Mouse (Mus musculus) liver, adult (tissue): ENCODE measurements at regions not wholly inside any gene's neighbourhood (a gene's known extent, or its start where the extent isn't known, plus 50 kb on each side); places are given as distances from the start of the nearest gene placed in this dataset.

Experiments used
- GATA4 ChIP-seq: IDR thresholded peaks from 2 replicates; pipeline ENCODE4 v1.6.1; 2014; ENCODE audit warnings: mild to moderate bottlenecking, low read length; ENCODE audit not compliant: insufficient replicate concordance

DNA sequence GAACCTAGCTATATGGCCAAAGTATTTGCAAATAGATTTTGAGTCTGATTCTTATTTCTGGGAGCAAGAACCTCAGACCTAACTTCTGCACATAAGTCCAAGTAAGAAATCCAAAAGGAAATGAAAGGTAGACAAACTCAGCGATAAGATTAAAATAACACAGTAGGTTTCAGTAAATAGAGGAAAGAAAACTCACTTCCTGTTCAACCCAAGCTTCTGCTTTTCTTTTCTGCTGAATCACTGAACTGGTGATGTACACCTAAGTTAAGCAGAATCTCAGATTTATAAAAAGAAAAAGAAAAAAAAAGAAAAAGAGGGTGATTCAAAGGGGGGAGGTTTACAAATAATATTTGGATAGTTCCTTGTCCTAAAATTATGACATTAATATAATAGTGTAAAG lies 200.2 kb upstream of the Gm15217 start:
- TF ChIP-seq GATA4, result no peak

- TF ChIP-seq GATA4, result 0 out of 2 replicates have a peak, but pooled peaks have one; percentile 3
Measured at GRCm38 (mm10) chr14:46191639-46192399, 187.4 kb upstream of the Gm15217 start.

DNA sequence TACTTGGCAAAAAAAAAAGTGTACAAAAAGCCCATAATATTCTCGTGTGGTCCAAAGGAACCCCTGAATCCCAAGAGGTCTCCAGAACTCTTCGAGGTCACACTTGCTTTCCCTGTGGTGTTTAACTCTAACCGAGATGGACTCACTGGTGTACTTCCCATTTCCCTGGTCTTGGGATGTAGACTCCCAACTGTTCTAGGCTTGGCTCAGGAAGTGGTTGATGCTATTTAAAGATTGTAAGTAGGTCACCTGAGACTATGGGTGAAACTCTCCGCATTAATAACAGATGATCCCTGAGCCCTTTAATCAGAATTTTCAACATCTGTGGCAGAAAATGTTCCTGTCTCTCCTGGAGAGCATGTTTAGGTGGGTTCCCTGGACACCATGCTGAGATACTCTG lies 185.6 kb upstream of the Gm15217 start:
- TF ChIP-seq GATA4, result no peak

DNA sequence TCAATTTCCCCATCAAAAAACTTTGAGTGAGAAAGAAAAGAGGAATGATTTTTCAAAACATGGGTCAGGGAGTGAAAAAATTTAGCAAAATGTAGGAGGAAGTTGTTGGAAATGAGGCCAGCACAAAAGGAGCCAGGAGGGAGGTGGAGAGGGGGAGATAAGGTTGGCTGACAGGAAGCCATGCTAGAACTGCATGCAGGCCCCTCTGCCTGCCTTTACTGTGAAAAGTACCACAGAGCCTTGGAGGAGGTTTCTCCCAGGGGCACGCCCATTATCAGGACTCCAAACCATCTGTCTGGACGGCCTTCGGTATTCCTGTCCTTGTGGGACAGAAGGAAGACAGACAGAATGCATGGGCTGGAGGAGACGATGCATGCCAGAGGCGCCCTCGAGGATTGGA lies 183.3 kb upstream of the Gm15217 start:
- no peak for TF ChIP-seq GATA4

- TF ChIP-seq GATA4, result no peak
Measured at GRCm38 (mm10) chr14:46202818-46203217, 176.4 kb upstream of the Gm15217 start.

DNA sequence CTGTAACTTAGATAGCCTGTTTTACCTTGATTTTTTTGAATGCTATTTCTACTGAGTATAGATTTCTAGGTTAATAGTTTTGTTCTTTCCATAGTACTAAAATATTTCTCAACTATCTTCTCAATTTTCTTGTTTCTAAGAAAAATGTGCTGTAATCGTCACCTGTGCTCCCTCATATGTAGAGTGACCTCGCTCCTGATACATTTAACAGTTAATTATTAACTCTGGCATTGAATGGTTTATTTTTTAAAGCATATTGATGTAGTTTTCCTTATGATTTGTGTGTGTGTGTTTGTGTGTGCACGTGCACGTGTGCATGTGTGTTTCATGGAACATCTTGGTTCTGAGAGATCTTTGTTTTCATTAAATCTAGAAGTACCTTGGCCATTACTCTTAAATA lies 158.7 kb upstream of the Gm15217 start:
- TF ChIP-seq GATA4, result no peak

- TF ChIP-seq GATA4, result peak; percentile 25; the same call in 1 of the 2 replicates
Measured at GRCm38 (mm10) chr14:46221897-46222669, 157.1 kb upstream of the Gm15217 start.

GRCm38 (mm10) chr14:46223008-46223407 lies 156.2 kb upstream of the Gm15217 start:
- TF ChIP-seq GATA4, result no peak

DNA sequence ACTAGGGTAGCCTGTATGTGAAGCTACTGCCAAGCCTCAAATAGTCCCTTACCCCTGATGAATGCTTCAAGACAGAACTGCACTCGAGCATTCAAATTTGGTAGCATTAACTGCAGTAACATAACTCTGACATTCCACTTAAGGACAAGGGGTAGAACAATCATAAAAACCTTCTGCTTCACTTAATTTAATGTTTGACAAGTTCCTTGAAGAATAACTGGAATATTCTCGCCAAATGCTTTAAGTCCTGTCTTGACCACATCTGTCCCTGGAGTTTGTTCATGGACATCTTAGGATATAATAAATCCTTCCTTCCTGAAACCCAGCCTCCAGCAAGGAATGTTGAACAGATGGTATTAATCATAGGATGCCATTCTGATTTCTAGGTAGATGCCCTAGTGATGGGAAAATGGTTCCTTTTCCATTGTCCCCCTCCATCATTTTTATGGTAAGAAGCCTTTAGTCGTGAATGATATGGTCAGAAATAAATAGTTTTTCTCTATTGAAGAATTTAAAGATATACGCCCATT lies 154.7 kb upstream of the Gm15217 start:
- no peak for TF ChIP-seq GATA4

- no peak for TF ChIP-seq GATA4
Measured at GRCm38 (mm10) chr14:46225851-46226608, 153.2 kb upstream of the Gm15217 start.

DNA sequence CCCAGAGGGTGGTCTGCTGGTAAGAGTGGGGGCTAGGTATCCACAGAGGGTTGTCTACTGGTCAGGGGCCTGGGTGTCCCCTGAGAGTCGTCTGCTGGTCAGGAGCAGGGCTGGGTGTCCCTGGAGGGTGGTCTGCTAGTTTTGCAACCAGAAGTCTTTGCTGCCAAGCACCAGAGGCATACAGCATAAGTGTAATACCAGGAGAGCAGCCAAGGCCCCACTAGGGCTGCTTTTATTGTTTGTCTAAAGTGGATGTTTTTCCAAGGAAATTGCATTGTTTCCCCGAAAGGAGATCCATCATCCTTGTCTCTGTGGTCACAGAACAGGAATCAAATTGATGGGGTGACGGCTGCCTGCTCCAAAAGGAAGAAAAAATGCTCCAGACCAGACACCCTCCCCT lies 145.2 kb upstream of the Gm15217 start:
- no peak for TF ChIP-seq GATA4

GRCm38 (mm10) chr14:46234835-46235234 lies 144.4 kb upstream of the Gm15217 start:
- TF ChIP-seq GATA4, result no peak

DNA sequence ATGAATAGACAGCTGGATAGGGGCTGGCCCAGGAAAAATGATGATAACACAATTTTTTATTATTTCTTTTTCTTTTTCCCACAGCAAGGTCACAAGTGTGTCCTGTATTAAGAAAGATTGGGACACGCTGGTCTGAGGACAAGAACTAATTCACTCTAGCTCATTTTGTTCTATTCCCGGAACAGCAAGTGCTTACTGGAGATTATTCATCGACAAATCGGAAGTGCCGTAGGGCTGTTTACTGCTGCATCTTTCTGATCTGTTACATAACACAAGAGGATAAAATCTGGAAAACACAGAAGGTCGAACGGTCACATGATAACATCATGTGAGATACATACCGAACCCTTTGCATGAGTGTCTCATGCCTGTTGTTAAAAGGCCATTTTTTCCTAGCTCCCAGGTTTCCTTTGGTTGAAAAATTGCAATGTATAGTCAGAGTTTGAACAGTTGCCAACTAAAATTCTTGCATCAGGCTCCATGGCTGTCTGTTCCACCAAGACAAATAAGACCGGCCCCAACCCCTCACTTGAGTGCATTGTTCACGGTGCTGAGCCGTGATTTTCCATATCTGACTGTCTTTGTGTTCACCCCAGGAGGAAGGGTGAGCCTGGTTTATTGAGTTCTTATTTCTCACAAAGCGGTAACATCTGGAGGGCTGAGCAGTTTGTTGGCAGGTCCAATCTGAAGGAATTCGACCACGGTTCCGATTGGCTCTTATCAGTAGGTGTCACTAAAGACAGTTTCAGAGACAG lies 139.0 kb upstream of the Gm15217 start:
- TF ChIP-seq GATA4, result no peak

DNA sequence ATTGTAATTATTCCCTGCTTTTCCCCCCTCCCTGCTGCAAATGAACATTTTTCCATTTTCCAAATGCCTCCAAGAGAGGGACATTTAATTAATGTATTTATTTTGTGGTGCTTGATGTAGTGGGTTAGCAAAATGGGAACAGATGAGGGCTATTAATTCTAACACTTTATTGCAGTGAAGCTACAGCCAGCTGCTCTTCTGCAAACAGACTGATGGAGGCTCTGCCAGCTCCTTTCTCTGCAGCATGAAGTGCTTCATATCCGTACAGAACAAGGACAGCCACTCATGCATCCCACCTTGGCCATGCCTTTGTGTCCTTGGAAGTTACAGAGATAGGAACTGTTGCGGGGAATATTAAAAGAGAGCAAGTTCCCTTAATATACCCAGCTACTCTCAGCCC lies 138.3 kb upstream of the Gm15217 start:
- no peak for TF ChIP-seq GATA4
